Mouse (Mus musculus) activated CD4-positive, CD25-positive, alpha-beta regulatory T cell, adult 9 weeks (primary cell): ENCODE results near the gene Olfr1428. TPM values are rescaled to one million over a fixed set of nuclear protein-coding genes. Genes with fewer than 3 reads are reported as not detected.

Experiments
- polyA plus RNA-seq: library from polyadenylated mRNA; unstranded; fragments of 100-300 nt; shearing (Covaris generic); gene quantifications from one replicate; pipeline ENCODE4 v1.2.1, GENCODE M21; 2017

The Olfr1428 gene
- polyA plus RNA-seq = not detected

DNA sequence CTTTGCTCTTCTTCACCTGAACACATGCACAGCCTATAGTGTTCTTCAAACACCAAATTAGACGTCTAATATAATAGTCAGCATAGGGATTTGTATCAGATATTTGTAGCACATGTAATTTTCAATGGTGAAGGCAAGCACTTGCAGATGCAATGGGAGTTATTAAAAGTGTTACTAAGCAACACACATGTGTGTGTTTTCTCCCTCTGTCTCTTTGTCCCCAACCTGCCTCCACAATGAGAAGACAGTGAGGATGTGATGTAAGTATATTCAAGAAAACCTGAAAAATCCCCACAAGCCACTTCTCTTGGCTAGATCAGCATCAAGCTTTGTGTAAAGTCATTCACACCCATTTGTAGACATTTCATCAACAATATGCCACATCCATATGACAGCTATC, at the start of gene Olfr1428:
Olfr1428 (minus strand) TSS at position 101 of the 400 bp plus-strand sequence.

DNA sequence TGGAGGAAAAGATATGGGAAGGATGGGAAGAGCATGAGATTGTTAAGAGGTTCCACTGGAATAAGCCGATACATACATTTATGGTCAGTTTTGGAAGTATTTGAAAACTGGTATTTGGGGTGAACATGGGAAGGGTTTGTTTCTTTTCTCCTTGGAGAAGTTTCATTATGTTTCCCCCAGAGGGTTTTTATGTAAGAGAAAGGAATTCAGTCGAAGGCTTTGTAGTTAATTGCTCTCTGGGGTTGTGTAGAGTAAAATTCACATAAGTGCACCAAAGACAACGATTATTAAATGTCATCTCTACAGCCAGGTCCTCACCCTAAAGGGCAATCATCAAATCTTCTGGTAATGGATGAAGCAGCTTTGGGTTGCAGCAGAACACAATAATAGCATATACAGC, 7.4 kb upstream of the Olfr1428 start, which contains the start of gene Olfr76:
Olfr76 (minus strand) TSS at position 101 of the 400 bp plus-strand sequence.

DNA sequence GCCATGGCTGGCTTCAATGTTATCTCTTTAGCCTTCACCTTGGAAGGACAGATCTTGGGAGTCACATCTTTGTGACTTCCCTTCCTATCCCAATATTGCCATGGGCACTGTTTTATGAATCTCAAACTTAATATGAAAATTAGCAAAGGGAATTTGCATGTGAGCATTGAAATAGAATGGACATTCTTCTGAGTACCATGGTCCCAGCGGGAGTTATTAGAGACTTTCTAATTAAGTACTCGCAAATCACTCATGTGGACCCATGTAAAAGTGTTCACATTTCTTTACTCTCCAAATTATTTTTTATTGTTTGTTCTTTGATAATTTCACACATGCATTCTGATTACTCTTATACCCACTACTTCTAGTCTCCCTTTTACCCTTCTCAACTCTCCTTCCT, 12.5 kb downstream of the Olfr1428 start, which contains the start of gene Olfr1427:
Olfr1427 (minus strand) TSS at position 101 of the 400 bp plus-strand sequence.

DNA sequence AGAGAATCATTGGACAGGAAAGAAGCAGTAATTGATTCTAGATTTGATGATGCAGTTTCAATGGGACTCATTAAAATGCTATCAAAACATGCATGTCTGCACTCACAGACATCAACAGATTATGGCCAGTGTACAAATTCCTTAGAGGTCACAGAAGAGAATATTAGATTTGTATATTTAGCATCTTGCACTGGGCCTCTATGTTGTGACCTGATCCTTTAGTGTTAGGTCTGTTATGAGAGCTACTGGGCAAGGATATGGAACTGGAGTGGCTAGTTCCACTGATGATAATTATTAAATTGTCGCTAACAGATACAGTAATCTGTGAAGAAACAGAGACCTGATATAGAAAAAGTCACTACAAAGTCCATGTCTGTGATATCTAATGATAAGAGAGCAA, 23.8 kb downstream of the Olfr1428 start, which contains the start of gene Olfr1426:
Olfr1426 (minus strand) TSS at position 101 of the 400 bp plus-strand sequence.

DNA sequence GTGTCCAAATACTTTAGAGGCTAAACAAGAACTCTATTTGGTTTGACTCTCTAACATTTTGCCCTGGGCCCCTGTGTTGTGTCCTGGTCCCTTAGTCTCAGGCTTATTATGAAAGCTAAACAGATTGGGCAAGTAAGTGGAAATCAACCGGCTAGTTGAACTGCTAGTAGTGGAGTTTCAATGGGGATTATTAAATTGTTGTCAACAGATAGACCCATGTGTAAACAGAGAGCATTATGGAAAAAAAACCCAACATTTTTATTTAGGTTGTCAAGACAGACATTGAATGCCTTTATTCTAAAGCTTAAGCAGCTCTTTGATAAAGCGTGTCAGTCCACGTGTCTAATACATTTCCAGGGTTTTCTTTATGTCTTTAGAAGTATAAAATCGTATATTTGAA, 38.1 kb downstream of the Olfr1428 start, which contains the start of gene Olfr1425:
Olfr1425 (minus strand) TSS at position 101 of the 400 bp plus-strand sequence.

DNA sequence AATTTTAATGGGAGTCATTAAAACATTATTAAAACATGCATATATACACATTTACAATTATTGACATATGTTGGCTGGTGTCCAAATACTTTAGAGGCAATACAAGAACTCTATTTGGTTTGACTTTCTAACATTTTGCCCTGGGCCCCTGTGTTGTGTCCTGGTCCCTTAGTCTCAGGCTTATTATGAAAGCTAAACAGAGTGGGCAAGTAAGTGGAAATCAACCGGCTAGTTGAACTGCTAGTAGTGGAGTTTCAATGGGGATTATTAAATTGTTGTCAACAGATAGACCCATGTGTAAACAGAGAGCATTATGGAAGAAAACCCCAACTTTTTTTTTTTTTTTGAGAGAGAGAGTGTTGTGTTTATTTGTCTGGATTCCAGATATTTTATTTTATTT, 53.1 kb downstream of the Olfr1428 start, which contains the start of gene Olfr1424:
Olfr1424 (minus strand) TSS at position 101 of the 400 bp plus-strand sequence.

Other genes starting within 250 kb of the Olfr1428 start
- gene Olfr1419, start 240.8 kb downstream of the Olfr1428 start, polyA plus RNA-seq = not detected
- gene Olfr1420, start 229.3 kb downstream of the Olfr1428 start, polyA plus RNA-seq = not detected
- gene Patl1, start 203.5 kb downstream of the Olfr1428 start, polyA plus RNA-seq = 19.2 TPM
- gene Osbp, start 150.0 kb downstream of the Olfr1428 start, polyA plus RNA-seq = 3.2 TPM
- gene Olfr1423, start 74.6 kb downstream of the Olfr1428 start, polyA plus RNA-seq = 0.05 TPM
- gene Olfr1424, start 53.2 kb downstream of the Olfr1428 start, polyA plus RNA-seq = not detected
- gene Olfr1425, start 38.2 kb downstream of the Olfr1428 start, polyA plus RNA-seq = not detected
- gene Olfr1426, start 23.9 kb downstream of the Olfr1428 start, polyA plus RNA-seq = not detected
- not detected for gene Olfr1427, start 12.6 kb downstream of the Olfr1428 start, polyA plus RNA-seq
- gene Olfr76, start 7.3 kb upstream of the Olfr1428 start, polyA plus RNA-seq = not detected
- gene Olfr1555-ps1, start 54.2 kb upstream of the Olfr1428 start, polyA plus RNA-seq = 0.22 TPM
- gene Olfr1431, start 84.7 kb upstream of the Olfr1428 start, polyA plus RNA-seq = not detected
- gene Olfr1432, start 116.7 kb upstream of the Olfr1428 start, polyA plus RNA-seq = not detected
- gene Olfr262, start 125.8 kb upstream of the Olfr1428 start, polyA plus RNA-seq = not detected
- not detected for gene Olfr235, start 145.1 kb upstream of the Olfr1428 start, polyA plus RNA-seq
- not detected for gene Olfr1434, start 164.0 kb upstream of the Olfr1428 start, polyA plus RNA-seq
- not detected for gene Olfr1436, start 183.2 kb upstream of the Olfr1428 start, polyA plus RNA-seq
- not detected for gene Olfr1437, start 209.2 kb upstream of the Olfr1428 start, polyA plus RNA-seq
- not detected for gene Olfr1438-ps1, start 220.0 kb upstream of the Olfr1428 start, polyA plus RNA-seq